Mouse (Mus musculus): ENCODE measurements around the gene Lingo4.

DNA sequence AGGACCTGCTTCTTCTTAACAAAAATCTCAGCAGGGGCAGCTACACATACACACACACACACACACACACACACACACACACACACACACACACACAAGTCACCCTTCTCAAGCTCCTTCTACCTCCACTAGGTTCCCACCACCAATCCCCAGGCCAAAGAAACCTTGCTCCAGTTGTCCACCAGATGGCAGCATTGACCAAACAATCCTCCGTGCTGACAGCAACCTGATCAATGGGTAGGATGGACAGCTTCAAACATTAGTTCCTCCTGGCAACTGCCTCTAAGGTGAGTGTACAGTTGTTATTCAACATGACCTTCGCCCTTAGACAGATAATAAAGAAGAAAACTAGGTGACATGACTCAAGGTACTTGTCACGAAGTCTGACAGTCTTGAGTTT, 31.6 kb upstream of the Lingo4 start:
- TF ChIP-seq POLR2A (IDR thresholded peaks at IDR 0.05; ENCODE audit: insufficient read length, low read depth): no peak
- TF ChIP-seq TCF12 (IDR thresholded peaks at IDR 0.05; ENCODE audit: insufficient read depth, poor library complexity, severe bottlenecking): no peak
- no peak for TF ChIP-seq MYOD1 (IDR thresholded peaks at IDR 0.05; ENCODE audit: control insufficient read depth in 1 of 3, insufficient read length in 2 of 3, low read depth in 2 of 3)
- no peak for TF ChIP-seq E2F4 (IDR thresholded peaks at IDR 0.05; ENCODE audit: insufficient read depth)
